Comparison of ENCODE assay signal across 8 mouse cellular contexts in the genomic region with DNA sequence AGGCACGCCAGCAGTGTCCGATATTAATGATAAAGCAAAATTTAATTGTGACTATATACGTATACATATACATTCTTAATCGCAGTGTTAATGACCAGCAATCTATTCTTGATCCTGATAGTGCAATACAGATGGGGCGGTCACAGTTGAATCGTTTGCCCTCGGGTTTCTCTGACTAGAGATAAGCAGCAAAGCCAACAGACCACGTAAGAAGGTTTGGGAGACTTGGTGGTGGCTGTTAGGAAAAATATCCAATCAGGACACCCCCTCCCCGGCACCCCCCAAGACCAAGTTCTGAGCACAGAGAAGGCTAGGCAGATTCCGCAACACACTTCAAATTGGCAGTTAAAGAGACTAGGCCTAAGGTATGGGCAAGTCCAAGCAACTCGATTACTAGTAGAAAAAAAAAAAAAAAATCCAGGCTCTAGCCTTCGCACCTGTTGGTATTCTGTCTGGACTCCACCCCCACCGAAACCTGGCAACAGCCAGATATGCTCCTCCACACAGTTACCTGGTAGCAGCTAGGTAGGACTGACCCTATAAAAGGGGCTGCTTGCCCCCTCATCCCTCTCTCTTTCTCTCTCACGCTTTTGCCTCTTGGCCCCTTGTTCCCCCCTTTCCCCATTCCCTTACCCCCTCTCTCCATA. TPM values are rescaled to one million over a fixed set of nuclear protein-coding genes. Genes with fewer than 3 reads are reported as not detected.
A peak's percentile ranks its signal among the peaks of the same experiment; 100 is the strongest.
DNase-seq lines count a peak whose midpoint lies in the region; ATAC-seq and TF ChIP-seq lines count a peak whose summit lies in the region.

No protein-coding gene starts in this region.

- TF ChIP-seq RAD21 in CH12.LX (IDR thresholded peaks at IDR 0.05; ENCODE audit: low read depth, low read length) = no peak

- DNase-seq in heart, embryonic 10.5 days (ENCODE audit: low spot score) = no peak
- DNase-seq in heart, adult 9 months (ENCODE audit: low spot score in 2 of 2) = no peak
- peak; percentile 11 for DNase-seq in CH12.LX (ENCODE audit: extremely low read depth)
- no peak for DNase-seq in forebrain, embryonic 10.5 days (ENCODE audit: extremely low spot score, low spot score)
- DNase-seq in liver, embryonic 14.5 days (ENCODE audit: low read depth in 3 of 3, low spot score in 3 of 3) = no peak
- no peak for DNase-seq in urinary bladder, postnatal 36 days (ENCODE audit: low spot score in 2 of 2)
- DNase-seq in layer of hippocampus, adult 18-20 months (ENCODE audit: low spot score in 2 of 2) = no peak
- DNase-seq in ovary, postnatal 14 days (ENCODE audit: low spot score) = no peak

- H3K27ac ChIP-seq in heart, embryonic 10.5 days = peak overlapping the region; percentile 98
- no peak overlapping the region for H3K27ac ChIP-seq in CH12.LX (ENCODE audit: insufficient read depth, low read depth)
- H3K27ac ChIP-seq in forebrain, embryonic 10.5 days = peak overlapping the region; percentile 97
- peak overlapping the region; percentile 74 for H3K27ac ChIP-seq in liver, embryonic 14.5 days

- 16% methylated on average over 14 of the region's 14 CpGs for WGBS in heart, embryonic 10.5 days
- WGBS in forebrain, embryonic 10.5 days = 21% methylated on average over 14 of the region's 14 CpGs
- 15% methylated on average over 14 of the region's 14 CpGs for WGBS in liver, embryonic 14.5 days (ENCODE audit: insufficient replicate concordance)

- TF ChIP-seq EP300 in CH12.LX (IDR thresholded peaks at IDR 0.05; ENCODE audit: low read length) = no peak
- TF ChIP-seq EP300 in liver, embryonic 14.5 days (IDR thresholded peaks at IDR 0.05; ENCODE audit: low read depth) = no peak

- peak; percentile 36 for ATAC-seq in liver, embryonic 14.5 days (ENCODE audit: insufficient read depth)

- TF ChIP-seq POLR2A in CH12.LX (IDR thresholded peaks at IDR 0.05; ENCODE audit: low read depth, low read length) = no peak

- no peak for TF ChIP-seq CTCF in CH12.LX (conservative IDR thresholded peaks at IDR 0.05 in 1 of 2, IDR thresholded peaks at IDR 0.05 in 1 of 2; ENCODE audit: low read depth in 2 of 2, low read length in 2 of 2)
- TF ChIP-seq CTCF in liver, embryonic 14.5 days (IDR thresholded peaks at IDR 0.05; ENCODE audit: low read depth) = no peak

- peak overlapping the region; percentile 84 for H3K4me2 ChIP-seq in CH12.LX (ENCODE audit: insufficient read depth, low read depth, poor library complexity, severe bottlenecking)
- peak overlapping the region; percentile 82 for H3K4me2 ChIP-seq in liver, embryonic 14.5 days (ENCODE audit: low read depth)

- in situ Hi-C loops in CH12.LX (cut with MboI; ENCODE audit: low pct_ligation_motif_present, low pct_unique_long_range_greater_than_20kb, low sequenced_read_pairs) = no loop called here

- peak overlapping the region; percentile 81 for H3K9ac ChIP-seq in CH12.LX (ENCODE audit: insufficient read depth, low read depth)
- peak overlapping the region; percentile 88 for H3K9ac ChIP-seq in liver, embryonic 14.5 days (replicated peaks)

- dilution Hi-C loops in CH12.LX (cut with MboI; ENCODE audit: extremely low pct_ligation_motif_present, extremely low pct_unique_long_range_greater_than_20kb, low sequenced_read_pairs) = no loop called here

- peaks cover 24% of the 10 kb centered on the region for H3K36me3 ChIP-seq in heart, embryonic 10.5 days
- H3K36me3 ChIP-seq in CH12.LX (replicated peaks in 1 of 2; ENCODE audit: control insufficient read depth in 1 of 2, insufficient read depth in 1 of 2, low read length in 1 of 2) = peaks cover 20 to 29% of the 10 kb centered on the region in 2 experiments
- peaks cover 27% of the 10 kb centered on the region for H3K36me3 ChIP-seq in forebrain, embryonic 10.5 days (replicated peaks)
- peaks cover 10% of the 10 kb centered on the region for H3K36me3 ChIP-seq in liver, embryonic 14.5 days (replicated peaks; ENCODE audit: control insufficient read depth, insufficient read depth, low read depth)

- peaks cover 23% of the 10 kb centered on the region for H3K79me2 ChIP-seq in CH12.LX (replicated peaks; ENCODE audit: control insufficient read depth, extremely low read depth, insufficient read depth, poor library complexity, severe bottlenecking)

- H3K4me1 ChIP-seq in heart, embryonic 10.5 days = peaks cover 19% of the 10 kb centered on the region
- H3K4me1 ChIP-seq in CH12.LX (ENCODE audit: control insufficient read depth in 1 of 2, insufficient read depth in 2 of 2) = peaks cover 4 to 28% of the 10 kb centered on the region in 2 experiments; a peak in 3 of 4 replicates
- H3K4me1 ChIP-seq in forebrain, embryonic 10.5 days = peaks cover 29% of the 10 kb centered on the region
- peaks cover 9 to 19% of the 10 kb centered on the region in 2 experiments for H3K4me1 ChIP-seq in liver, embryonic 14.5 days (replicated peaks; ENCODE audit: control insufficient read depth in 2 of 2, insufficient read depth in 2 of 2, low read length in 1 of 2)

- H3K4me3 ChIP-seq in heart, embryonic 10.5 days = peak overlapping the region; percentile 80
- H3K4me3 ChIP-seq in CH12.LX (replicated peaks in 1 of 3; ENCODE audit: low read depth in 2 of 3, low read length in 2 of 3, poor library complexity in 1 of 3) = peak overlapping the region; percentile 58 to 99 (median 81)
- peak overlapping the region; percentile 81 for H3K4me3 ChIP-seq in forebrain, embryonic 10.5 days
- H3K4me3 ChIP-seq in liver, embryonic 14.5 days (ENCODE audit: insufficient read depth in 1 of 2, low read depth in 2 of 2, low read length in 2 of 2) = peak overlapping the region; percentile 78 to 87

- no peaks in the 10 kb centered on the region; the same call in 1 of the 2 replicates for H3K27me3 ChIP-seq in heart, embryonic 10.5 days (ENCODE audit: insufficient read depth, poor library complexity, severe bottlenecking)
- no peaks in the 10 kb centered on the region for H3K27me3 ChIP-seq in CH12.LX (replicated peaks)
- no peaks in the 10 kb centered on the region for H3K27me3 ChIP-seq in forebrain, embryonic 10.5 days (ENCODE audit: poor library complexity, severe bottlenecking)
- H3K27me3 ChIP-seq in liver, embryonic 14.5 days (ENCODE audit: control insufficient read depth, insufficient read depth, low read length) = no peaks in the 10 kb centered on the region

- no peaks in the 10 kb centered on the region for H3K9me3 ChIP-seq in heart, embryonic 10.5 days
- H3K9me3 ChIP-seq in CH12.LX (replicated peaks; ENCODE audit: low read length) = peaks cover 8% of the 10 kb centered on the region
- peaks cover 9% of the 10 kb centered on the region; the same call in 1 of the 2 replicates for H3K9me3 ChIP-seq in forebrain, embryonic 10.5 days
- no peaks in the 10 kb centered on the region for H3K9me3 ChIP-seq in liver, embryonic 14.5 days (ENCODE audit: control insufficient read depth, low read length)

RNA-seq across cellular contexts. Expression of a gene that starts 0.7 kb away (rescaled TPM):
- 34.5 and 46.9 TPM in 2 replicates for polyA plus RNA-seq in heart, embryonic 10.5 days (2016; fragmentation: Nextera tagmentation; extraction: Ambion mirVana)
- total RNA-seq in CH12.LX (2012; rRNA removed) (53.6 and 66.4 TPM in 2 replicates), CH12.LX (2014; rRNA removed) (67.2 and 69.1 TPM in 2 replicates)
- polyA plus RNA-seq in CH12.LX (2012; ENCODE audit: insufficient read length, low read depth) = 74.8 and 83.4 TPM in 2 replicates
- polyA plus RNA-seq in forebrain, embryonic 10.5 days (2016; fragmentation: Nextera tagmentation; extraction: Ambion mirVana) = 57.1 and 59.0 TPM in 2 replicates
- 14.8 and 18.6 TPM in 2 replicates for polyA plus RNA-seq in liver, embryonic 14.5 days (2012; rRNA removed)
- polyA plus RNA-seq in liver, embryonic 14.5 days (2014; fragmentation: Nextera tagmentation; extraction: Ambion mirVana) = 18.0 and 20.1 TPM in 2 replicates
- total RNA-seq in layer of hippocampus, adult 18-20 months (2021) = 10 to 100 TPM; 59.0 to 63.7 TPM

RNA-seq across cellular contexts. Expression of a gene that starts 8.4 kb away (rescaled TPM):
- 0.04 TPM in 1 of 2 replicates, not detected in the other for polyA plus RNA-seq in heart, embryonic 10.5 days (2016; fragmentation: Nextera tagmentation; extraction: Ambion mirVana)
- total RNA-seq in CH12.LX (2012; rRNA removed) = 0.13 and 0.17 TPM in 2 replicates
- not detected in 2 replicates for total RNA-seq in CH12.LX (2014; rRNA removed)
- 0.17 TPM in 1 of 2 replicates, not detected in the other for polyA plus RNA-seq in CH12.LX (2012; ENCODE audit: insufficient read length, low read depth)
- not detected in 2 replicates for polyA plus RNA-seq in forebrain, embryonic 10.5 days (2016; fragmentation: Nextera tagmentation; extraction: Ambion mirVana)
- polyA plus RNA-seq in liver, embryonic 14.5 days (2012; rRNA removed) = 1.3 and 1.8 TPM in 2 replicates
- 0.89 and 0.91 TPM in 2 replicates for polyA plus RNA-seq in liver, embryonic 14.5 days (2014; fragmentation: Nextera tagmentation; extraction: Ambion mirVana)
- total RNA-seq in layer of hippocampus, adult 18-20 months (2021) = 1 to 10 TPM; 1.0 to 1.4 TPM

RNA-seq across cellular contexts. Expression of a gene that starts 31.0 kb away (rescaled TPM):
- polyA plus RNA-seq in heart, embryonic 10.5 days (2016; fragmentation: Nextera tagmentation; extraction: Ambion mirVana) = 0.15 and 0.36 TPM in 2 replicates
- total RNA-seq in CH12.LX (2012; rRNA removed) = 0.08 and 0.13 TPM in 2 replicates
- 0.19 TPM in 1 of 2 replicates, not detected in the other for total RNA-seq in CH12.LX (2014; rRNA removed)
- polyA plus RNA-seq in CH12.LX (2012; ENCODE audit: insufficient read length, low read depth) = 0.29 and 0.33 TPM in 2 replicates
- polyA plus RNA-seq in forebrain, embryonic 10.5 days (2016; fragmentation: Nextera tagmentation; extraction: Ambion mirVana) = 0.07 and 0.09 TPM in 2 replicates
- polyA plus RNA-seq in liver, embryonic 14.5 days (2012; rRNA removed) = 0.03 and 0.07 TPM in 2 replicates
- 0.10 TPM in 1 of 2 replicates, not detected in the other for polyA plus RNA-seq in liver, embryonic 14.5 days (2014; fragmentation: Nextera tagmentation; extraction: Ambion mirVana)
- under 1 TPM; 0.15 to 0.30 TPM for total RNA-seq in layer of hippocampus, adult 18-20 months (2021)

RNA-seq across cellular contexts. Expression of a gene that starts 31.1 kb away (rescaled TPM):
- polyA plus RNA-seq in heart, embryonic 10.5 days (2016; fragmentation: Nextera tagmentation; extraction: Ambion mirVana) = 229 and 242 TPM in 2 replicates
- total RNA-seq in CH12.LX (2012; rRNA removed) = 140 and 168 TPM in 2 replicates
- total RNA-seq in CH12.LX (2014; rRNA removed) = 99.2 and 109 TPM in 2 replicates
- polyA plus RNA-seq in CH12.LX (2012; ENCODE audit: insufficient read length, low read depth) = 143 and 161 TPM in 2 replicates
- 155 TPM in 2 replicates for polyA plus RNA-seq in forebrain, embryonic 10.5 days (2016; fragmentation: Nextera tagmentation; extraction: Ambion mirVana)
- polyA plus RNA-seq in liver, embryonic 14.5 days (2012; rRNA removed) = 46.5 and 53.4 TPM in 2 replicates
- 80.3 and 83.1 TPM in 2 replicates for polyA plus RNA-seq in liver, embryonic 14.5 days (2014; fragmentation: Nextera tagmentation; extraction: Ambion mirVana)
- 10 to 100 TPM; 52.0 to 56.2 TPM for total RNA-seq in layer of hippocampus, adult 18-20 months (2021)

RNA-seq across cellular contexts. Expression of a gene that starts 44.9 kb away (rescaled TPM):
- polyA plus RNA-seq in heart, embryonic 10.5 days (2016; fragmentation: Nextera tagmentation; extraction: Ambion mirVana) = 48.3 and 54.5 TPM in 2 replicates
- total RNA-seq in CH12.LX (2012; rRNA removed) (9.9 and 10.3 TPM in 2 replicates), CH12.LX (2014; rRNA removed) (5.4 and 6.4 TPM in 2 replicates)
- 18.8 and 20.2 TPM in 2 replicates for polyA plus RNA-seq in CH12.LX (2012; ENCODE audit: insufficient read length, low read depth)
- polyA plus RNA-seq in forebrain, embryonic 10.5 days (2016; fragmentation: Nextera tagmentation; extraction: Ambion mirVana) = 101 and 103 TPM in 2 replicates
- polyA plus RNA-seq in liver, embryonic 14.5 days (2012; rRNA removed) = 11.0 and 11.8 TPM in 2 replicates
- polyA plus RNA-seq in liver, embryonic 14.5 days (2014; fragmentation: Nextera tagmentation; extraction: Ambion mirVana) = 8.8 TPM in 2 replicates
- 10 to 100 TPM; 39.3 to 43.6 TPM for total RNA-seq in layer of hippocampus, adult 18-20 months (2021)
